Mouse (Mus musculus) kidney, embryonic 15.5 days (tissue): ENCODE data around the gene Olfr635. TPM values are rescaled to one million over a fixed set of nuclear protein-coding genes. Genes with fewer than 3 reads are reported as not detected.

Experiments used
- ATAC-seq: fragments of 200-750 bp; cut with Nextera tagmentation; replicated peaks from 2 replicates; pipeline ENCODE4 v1.8.0; 2017; ENCODE audit warnings: moderate TSS enrichment; ENCODE audit not compliant: low FRiP score
- H3K27ac ChIP-seq: fragments of 300-500 bp; sonication (generic); 2 replicates; pipeline ENCODE4 v1.5.1; 2015; ENCODE audit warnings: mild to moderate bottlenecking, inconsistent platforms
- H3K27me3 ChIP-seq: fragments of 300-500 bp; sonication (generic); 2 replicates; pipeline ENCODE4 v1.6.1; 2015; ENCODE audit warnings: inconsistent platforms
- H3K36me3 ChIP-seq: fragments of 300-500 bp; sonication (generic); 2 replicates; pipeline ENCODE4 v1.6.1; 2015; ENCODE audit warnings: inconsistent platforms
- H3K4me1 ChIP-seq: fragments of 300-500 bp; sonication (generic); 2 replicates; pipeline ENCODE4 v1.6.1; 2015; ENCODE audit warnings: inconsistent platforms
- H3K4me2 ChIP-seq: fragments of 300-500 bp; sonication (generic); 2 replicates; pipeline ENCODE4 v1.6.1; 2015; ENCODE audit warnings: moderate library complexity, mild to moderate bottlenecking, inconsistent platforms
- H3K4me3 ChIP-seq: fragments of 300-500 bp; sonication (generic); replicated peaks from 2 replicates; pipeline ENCODE4 v1.5.1; 2015; ENCODE audit warnings: mild to moderate bottlenecking, inconsistent platforms
- H3K9ac ChIP-seq: fragments of 300-500 bp; sonication (generic); 2 replicates; pipeline ENCODE4 v1.6.1; 2015; ENCODE audit warnings: mild to moderate bottlenecking, inconsistent platforms
- H3K9me3 ChIP-seq: fragments of 300-500 bp; sonication (generic); replicated peaks from 2 replicates; pipeline ENCODE4 v1.6.1; 2016; ENCODE audit warnings: inconsistent platforms
- WGBS: fragments of 180-500 bp; shearing (Covaris S2); methylation state at CpG from one replicate; pipeline ENCODE4 v1.1.7; 2015; ENCODE audit warnings: mixed read lengths; 5-methylcytosine and 5-hydroxymethylcytosine counted together
- polyA plus RNA-seq: library from polyadenylated mRNA; unstranded; fragments of >200 nt; fragmentation: Nextera tagmentation; extraction: Ambion mirVana; gene quantifications from 2 replicates; pipeline ENCODE4 v1.2.1, GENCODE M21; 2015

Olfr635 gene
- polyA plus RNA-seq, 1 experiment from 2014 or later = not detected

GRCm38 (mm10) chr7:104026978-104027377 is 56.0 kb downstream of the Olfr635 start:
- no peak overlapping the region for H3K9ac ChIP-seq
- H3K4me2 ChIP-seq = no peak overlapping the region
- WGBS = 79% methylated on average over 3 of the region's 3 CpGs
- H3K27ac ChIP-seq = no peak overlapping the region
- no peaks in the 10 kb centered on the region for H3K9me3 ChIP-seq
- no peak for ATAC-seq
- H3K4me3 ChIP-seq = no peak overlapping the region
- H3K27me3 ChIP-seq = no peaks in the 10 kb centered on the region
- no peaks in the 10 kb centered on the region for H3K36me3 ChIP-seq
- no peaks in the 10 kb centered on the region for H3K4me1 ChIP-seq

GRCm38 (mm10) chr7:104035145-104035544 is 64.2 kb downstream of the Olfr635 start, which contains the start of gene Olfr641:
Gene Olfr641 (plus strand): TSS chr7:104035445.
- H3K36me3 ChIP-seq = no peaks in the 10 kb centered on the region
- H3K4me2 ChIP-seq = no peak within 1 kb of the TSS
- H3K4me1 ChIP-seq = no peaks in the 10 kb centered on the region
- no peak within 1 kb of the TSS for H3K27ac ChIP-seq
- H3K4me3 ChIP-seq = no peak within 1 kb of the TSS
- 82% methylated on average over 1 of the region's 1 CpGs for WGBS
- H3K9ac ChIP-seq = no peak within 1 kb of the TSS
- H3K27me3 ChIP-seq = no peaks in the 10 kb centered on the region
- no peaks in the 10 kb centered on the region for H3K9me3 ChIP-seq
- ATAC-seq = no peak

Other genes with a start within 250 kb of the Olfr635 start
- not detected in 2 replicates for gene Olfr628, start 240.8 kb upstream of the Olfr635 start, polyA plus RNA-seq
- not detected in 2 replicates for gene Olfr629, start 226.2 kb upstream of the Olfr635 start, polyA plus RNA-seq
- not detected in 2 replicates for gene Olfr630, start 213.8 kb upstream of the Olfr635 start, polyA plus RNA-seq
- gene Olfr69, start 199.6 kb upstream of the Olfr635 start, polyA plus RNA-seq = not detected in 2 replicates
- gene Olfr68, start 191.5 kb upstream of the Olfr635 start, polyA plus RNA-seq = not detected in 2 replicates
- gene Olfr67, start 179.3 kb upstream of the Olfr635 start, polyA plus RNA-seq = not detected in 2 replicates
- gene Hbb-bt, start 157.2 kb upstream of the Olfr635 start, polyA plus RNA-seq = 2,879 and 3,105 TPM in 2 replicates
- gene Hbb-bs, start 143.1 kb upstream of the Olfr635 start, polyA plus RNA-seq = 7,996 and 8,703 TPM in 2 replicates
- not detected in 2 replicates for gene Hbb-bh2, start 130.6 kb upstream of the Olfr635 start, polyA plus RNA-seq
- 1.8 and 2.3 TPM in 2 replicates for gene Hbb-bh1, start 128.0 kb upstream of the Olfr635 start, polyA plus RNA-seq
- 188 and 278 TPM in 2 replicates for gene Hbb-y, start 117.9 kb upstream of the Olfr635 start, polyA plus RNA-seq
- not detected in 2 replicates for gene Olfr66, start 84.9 kb upstream of the Olfr635 start, polyA plus RNA-seq
- gene Olfr64, start 76.7 kb upstream of the Olfr635 start, polyA plus RNA-seq = not detected in 2 replicates
- not detected in 2 replicates for gene Olfr65, start 67.7 kb upstream of the Olfr635 start, polyA plus RNA-seq
- not detected in 2 replicates for gene Olfr631, start 42.3 kb upstream of the Olfr635 start, polyA plus RNA-seq
- gene Olfr632, start 36.8 kb upstream of the Olfr635 start, polyA plus RNA-seq = not detected in 2 replicates
- gene Olfr633, start 26.7 kb upstream of the Olfr635 start, polyA plus RNA-seq = not detected in 2 replicates
- not detected in 2 replicates for gene Olfr638, start 27.6 kb downstream of the Olfr635 start, polyA plus RNA-seq
- 0.03 TPM in 1 of 2 replicates, not detected in the other for gene Olfr639, start 46.2 kb downstream of the Olfr635 start, polyA plus RNA-seq
- gene Olfr640, start 54.4 kb downstream of the Olfr635 start, polyA plus RNA-seq = not detected in 2 replicates
- not detected in 2 replicates for gene Olfr641, start 64.3 kb downstream of the Olfr635 start, polyA plus RNA-seq
- gene Olfr642, start 81.5 kb downstream of the Olfr635 start, polyA plus RNA-seq = not detected in 2 replicates
- not detected in 2 replicates for gene 4930516K23Rik, start 90.3 kb downstream of the Olfr635 start, polyA plus RNA-seq
- not detected in 2 replicates for gene Olfr644, start 100.7 kb downstream of the Olfr635 start, polyA plus RNA-seq
- gene Olfr645, start 114.3 kb downstream of the Olfr635 start, polyA plus RNA-seq = not detected in 2 replicates
- gene Olfr646, start 133.7 kb downstream of the Olfr635 start, polyA plus RNA-seq = not detected in 2 replicates
- not detected in 2 replicates for gene Ubqln5, start 158.7 kb downstream of the Olfr635 start, polyA plus RNA-seq
- not detected in 2 replicates for gene Olfr643, start 166.3 kb downstream of the Olfr635 start, polyA plus RNA-seq
- not detected in 2 replicates for gene Ubqln3, start 172.1 kb downstream of the Olfr635 start, polyA plus RNA-seq
- not detected in 2 replicates for gene Ubqlnl, start 179.4 kb downstream of the Olfr635 start, polyA plus RNA-seq
- not detected in 2 replicates for gene Olfm5, start 193.7 kb downstream of the Olfr635 start, polyA plus RNA-seq
- gene Olfr648, start 212.2 kb downstream of the Olfr635 start, polyA plus RNA-seq = 0.10 and 0.14 TPM in 2 replicates
- gene Olfr649, start 224.8 kb downstream of the Olfr635 start, polyA plus RNA-seq = not detected in 2 replicates
- 1.9 and 2.2 TPM in 2 replicates for gene Trim6, start 247.6 kb downstream of the Olfr635 start, polyA plus RNA-seq